Mouse (Mus musculus): ENCODE measurements around the gene Rassf3.

DNA sequence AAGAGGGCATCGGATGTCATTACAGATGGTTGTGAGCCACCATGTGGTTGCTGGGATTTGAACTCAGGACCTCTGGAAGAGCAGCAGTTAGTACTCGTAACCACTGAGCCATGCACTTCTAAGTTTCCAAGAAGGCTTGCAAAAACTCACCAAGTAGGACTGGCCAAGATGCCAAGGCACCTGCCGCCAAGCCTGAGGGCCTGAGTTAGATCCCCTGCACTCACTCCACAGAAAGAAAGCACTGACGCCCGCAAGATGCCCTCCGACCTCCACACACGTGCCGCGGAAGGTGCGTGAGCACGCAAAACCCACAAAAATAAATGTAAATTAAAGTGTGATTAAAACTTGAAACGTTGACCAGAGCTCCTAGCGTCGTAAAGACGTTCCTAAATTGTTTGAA lies 111.8 kb downstream of the Rassf3 start:
- no peak for TF ChIP-seq GATA1 (IDR thresholded peaks at IDR 0.05; ENCODE audit: low read length)
- TF ChIP-seq TAL1 (IDR thresholded peaks at IDR 0.05; ENCODE audit: low read length) = no peak
